Mouse (Mus musculus) C2C12 (cell line): ENCODE measurements around the gene Slc30a5.

ENCODE experiments used
- CEBPB ChIP-seq: IDR thresholded peaks from one replicate; pipeline ENCODE4 v1.6.1; 2011; ENCODE audit warnings: low read depth, mild to moderate bottlenecking, control low read depth, moderate library complexity
- CTCF ChIP-seq: IDR thresholded peaks from one replicate; pipeline ENCODE4 v1.5.1; 2011; ENCODE audit not compliant: control insufficient read depth, insufficient read depth, insufficient read length
- FOSL1 ChIP-seq: IDR thresholded peaks from one replicate; pipeline ENCODE4 v1.8.0; 2011; ENCODE audit warnings: mild to moderate bottlenecking, low read length; ENCODE audit not compliant: poor library complexity, insufficient read depth, severe bottlenecking
- MAX ChIP-seq: IDR thresholded peaks from one replicate; pipeline ENCODE4 v1.6.1; 2011; ENCODE audit warnings: mild to moderate bottlenecking, control low read depth
- MYOD1 ChIP-seq: IDR thresholded peaks from one replicate; pipeline ENCODE4 v1.6.1; 2011; ENCODE audit warnings: low read depth; ENCODE audit not compliant: control insufficient read depth, insufficient read length
- MYOG ChIP-seq: IDR thresholded peaks from one replicate; pipeline ENCODE4 v1.6.1; 2011; ENCODE audit not compliant: control insufficient read depth, insufficient read length; ENCODE audit errors: extremely low read depth
- USF1 ChIP-seq: IDR thresholded peaks from one replicate; pipeline ENCODE4 v1.6.1; 2011; ENCODE audit warnings: low read depth, mild to moderate bottlenecking, control low read depth, moderate library complexity

DNA sequence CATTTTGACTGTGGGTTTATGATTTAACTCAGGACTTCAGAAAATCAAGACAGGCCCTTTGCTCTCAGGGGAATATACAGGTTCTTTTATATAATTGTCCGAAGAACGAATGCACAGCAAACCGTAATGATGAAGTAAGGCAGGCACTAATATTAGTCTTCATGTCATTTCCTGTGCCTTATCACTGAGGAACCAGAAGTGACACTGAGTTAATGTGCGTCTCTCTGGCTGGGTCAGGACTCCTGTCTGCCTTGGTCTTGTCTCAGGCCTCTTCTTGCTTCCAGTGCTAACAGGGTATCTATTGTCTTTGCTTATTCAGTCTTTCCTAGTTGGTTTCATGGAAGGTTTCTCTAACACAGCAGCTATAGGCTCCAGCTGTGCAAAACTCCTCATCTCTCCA, 41.9 kb upstream of the Slc30a5 start:
- TF ChIP-seq CTCF (no peak), MAX (no peak), USF1 (no peak), MYOD1 (no peak), CEBPB (no peak), MYOG (no peak), FOSL1 (no peak)
